Mouse (Mus musculus) bone marrow macrophage, adult 2 months (primary cell): ENCODE data around the gene Dcn. TPM values are rescaled to one million over a fixed set of nuclear protein-coding genes. Genes with fewer than 3 reads are reported as not detected.

Source experiments
- H3K27ac ChIP-seq: 2 replicates; pipeline ENCODE4 v1.5.1; 2012; ENCODE audit warnings: low read depth, low read length; ENCODE audit not compliant: insufficient read depth
- H3K4me1 ChIP-seq: 2 replicates; pipeline ENCODE4 v1.6.1; 2012; ENCODE audit warnings: low read length; ENCODE audit not compliant: control insufficient read depth, insufficient read depth
- H3K4me3 ChIP-seq: 2 replicates; pipeline ENCODE4 v1.5.1; 2012; ENCODE audit warnings: mild to moderate bottlenecking, low read length, moderate library complexity; ENCODE audit not compliant: insufficient read depth
- CTCF ChIP-seq: IDR thresholded peaks from 2 replicates; pipeline ENCODE4 v1.5.1; 2012; ENCODE audit warnings: low read depth, mild to moderate bottlenecking, low read length, moderate library complexity
- POLR2A ChIP-seq: IDR thresholded peaks from 2 replicates; pipeline ENCODE4 v1.6.1; 2012; ENCODE audit warnings: mild to moderate bottlenecking, low read depth, low read length, borderline replicate concordance
- polyA plus RNA-seq: library from polyadenylated mRNA; stranded (reverse); fragments of >200 nt; gene quantifications from 2 replicates; pipeline ENCODE4 v1.2.4, GENCODE M21; 2012; ENCODE audit not compliant: missing spikeins, insufficient read depth, insufficient read length

Gene Dcn
- polyA plus RNA-seq: 1.3 and 2.1 TPM in 2 replicates

- H3K4me1 ChIP-seq: no peaks in the 10 kb centered on the region
- TF ChIP-seq POLR2A (no peak), CTCF (no peak)
- no peak within 1 kb of the TSS for H3K4me3 ChIP-seq
- H3K27ac ChIP-seq: no peak within 1 kb of the TSS
Measured at GRCm38 (mm10) chr10:97479004-97479766, at the start of gene Dcn. Gene Dcn (plus strand): TSS chr10:97479609.

- Histone ChIP-seq H3K4me3 (no peak overlapping the region), H3K27ac (no peak overlapping the region), H3K4me1 (peaks cover 3% of the 10 kb centered on the region)
- TF ChIP-seq POLR2A (no peak), CTCF (no peak)
Measured at GRCm38 (mm10) chr10:97436662-97437061, 42.7 kb upstream of the Dcn start.

GRCm38 (mm10) chr10:97442300-97442699 lies 37.1 kb upstream of the Dcn start:
- no peak overlapping the region for H3K27ac ChIP-seq
- no peak overlapping the region for H3K4me3 ChIP-seq
- H3K4me1 ChIP-seq: peaks cover 7% of the 10 kb centered on the region
- TF ChIP-seq CTCF (no peak), POLR2A (no peak)

GRCm38 (mm10) chr10:97446486-97446885 lies 32.9 kb upstream of the Dcn start:
- no peak overlapping the region for H3K4me3 ChIP-seq
- H3K27ac ChIP-seq: 0 out of 2 replicates have a peak overlapping the region, but pooled peaks have one; percentile 0
- H3K4me1 ChIP-seq: peaks cover 4% of the 10 kb centered on the region
- no peak for TF ChIP-seq POLR2A

GRCm38 (mm10) chr10:97452886-97453285 lies 26.5 kb upstream of the Dcn start:
- H3K4me3 ChIP-seq: no peak overlapping the region
- TF ChIP-seq POLR2A (no peak), CTCF (no peak)

GRCm38 (mm10) chr10:97453529-97453928 lies 25.9 kb upstream of the Dcn start:
- H3K4me1 ChIP-seq: no peaks in the 10 kb centered on the region
- TF ChIP-seq POLR2A: no peak
- no peak for TF ChIP-seq CTCF
- H3K27ac ChIP-seq: no peak overlapping the region
- no peak overlapping the region for H3K4me3 ChIP-seq

More at GRCm38 (mm10) chr10:97452886-97453285, 26.5 kb upstream of the Dcn start:
- Histone ChIP-seq H3K27ac (no peak overlapping the region), H3K4me1 (no peaks in the 10 kb centered on the region)

- no peak overlapping the region for H3K27ac ChIP-seq
- TF ChIP-seq POLR2A: no peak
- no peak for TF ChIP-seq CTCF
- H3K4me3 ChIP-seq: no peak overlapping the region
- H3K4me1 ChIP-seq: no peaks in the 10 kb centered on the region
Measured at GRCm38 (mm10) chr10:97456993-97457392, 22.4 kb upstream of the Dcn start.

GRCm38 (mm10) chr10:97466818-97467217 lies 12.6 kb upstream of the Dcn start:
- no peak for TF ChIP-seq CTCF
- no peak overlapping the region for H3K4me3 ChIP-seq
- no peaks in the 10 kb centered on the region for H3K4me1 ChIP-seq
- no peak overlapping the region for H3K27ac ChIP-seq

GRCm38 (mm10) chr10:97469411-97470140 lies 9.8 kb upstream of the Dcn start:
- TF ChIP-seq CTCF (no peak), POLR2A (no peak)
- no peak overlapping the region for H3K4me3 ChIP-seq
- no peak overlapping the region for H3K27ac ChIP-seq
- no peaks in the 10 kb centered on the region for H3K4me1 ChIP-seq

GRCm38 (mm10) chr10:97475460-97475859 lies 3.9 kb upstream of the Dcn start:
- TF ChIP-seq POLR2A: no peak
- TF ChIP-seq CTCF: no peak

More at GRCm38 (mm10) chr10:97475460-97475859, 3.9 kb upstream of the Dcn start:
- Histone ChIP-seq H3K4me1 (no peaks in the 10 kb centered on the region), H3K27ac (no peak overlapping the region), H3K4me3 (no peak overlapping the region)
